Mouse (Mus musculus) midbrain, embryonic 12.5 days (tissue): ENCODE measurements around the gene Mta1. TPM values are rescaled to one million over a fixed set of nuclear protein-coding genes. Genes with fewer than 3 reads are reported as not detected.

ENCODE experiments used
- ATAC-seq: fragments of 200-750 bp; cut with Nextera tagmentation; 2 replicates; pipeline ENCODE4 v1.8.0; 2017; ENCODE audit warnings: low read depth, moderate TSS enrichment, moderate library complexity; ENCODE audit not compliant: low FRiP score
- H3K27ac ChIP-seq: fragments of 300-500 bp; sonication (generic); replicated peaks from 2 replicates; pipeline ENCODE4 v1.5.1; 2016; ENCODE audit warnings: mild to moderate bottlenecking
- H3K27me3 ChIP-seq: fragments of 300-500 bp; sonication (generic); 2 replicates; pipeline ENCODE4 v1.6.1; 2016; ENCODE audit warnings: mild to moderate bottlenecking
- H3K36me3 ChIP-seq: fragments of 300-500 bp; sonication (generic); 2 replicates; pipeline ENCODE4 v1.6.1; 2016
- H3K4me1 ChIP-seq: fragments of 300-500 bp; sonication (generic); 2 replicates; pipeline ENCODE4 v1.6.1; 2016
- H3K4me2 ChIP-seq: fragments of 300-500 bp; sonication (generic); replicated peaks from 2 replicates; pipeline ENCODE4 v1.6.1; 2016; ENCODE audit warnings: mild to moderate bottlenecking, moderate library complexity
- H3K4me3 ChIP-seq: fragments of 300-500 bp; sonication (generic); 2 replicates; pipeline ENCODE4 v1.5.1; 2016; ENCODE audit warnings: mild to moderate bottlenecking
- H3K9ac ChIP-seq: fragments of 300-500 bp; sonication (generic); replicated peaks from 2 replicates; pipeline ENCODE4 v1.6.1; 2016; ENCODE audit warnings: mild to moderate bottlenecking, moderate library complexity
- H3K9me3 ChIP-seq: fragments of 300-500 bp; sonication (generic); 2 replicates; pipeline ENCODE4 v1.6.1; 2016; ENCODE audit warnings: mild to moderate bottlenecking
- WGBS: fragments of 180-500 bp; shearing (Covaris S2); methylation state at CpG from one replicate; pipeline ENCODE4 v1.1.7; 2016; 5-methylcytosine and 5-hydroxymethylcytosine counted together
- polyA plus RNA-seq: library from polyadenylated mRNA; unstranded; fragments of >200 nt; fragmentation: Nextera tagmentation; extraction: Ambion mirVana; gene quantifications from 2 replicates; pipeline ENCODE4 v1.2.1, GENCODE M21; 2016

Gene Mta1
- polyA plus RNA-seq, 1 experiment from 2014 or later, result 20.4 TPM

DNA sequence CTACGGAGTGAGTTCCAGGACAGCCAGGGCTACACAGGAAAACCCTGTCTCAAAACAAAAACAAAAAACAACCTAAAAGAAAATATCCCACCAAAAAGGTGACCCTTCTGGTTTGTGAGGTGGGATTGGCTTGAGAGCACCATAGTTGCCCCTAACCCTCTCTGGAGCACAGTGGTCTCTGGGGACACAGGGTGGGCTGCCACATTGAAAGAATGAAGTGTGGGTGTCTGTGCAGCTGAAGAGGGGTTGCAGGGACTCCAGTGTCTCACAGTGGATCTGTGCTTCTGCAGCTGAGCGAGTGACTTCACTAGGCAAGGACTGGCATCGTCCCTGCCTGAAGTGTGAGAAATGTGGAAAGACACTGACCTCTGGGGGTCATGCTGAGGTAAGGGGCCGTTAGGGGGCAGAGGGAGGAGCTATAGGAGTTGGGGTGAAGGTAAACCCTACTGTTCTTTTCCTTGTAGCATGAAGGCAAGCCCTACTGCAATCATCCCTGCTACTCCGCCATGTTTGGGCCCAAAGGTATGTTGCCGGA lies 55.0 kb downstream of the Mta1 start:
- 76% methylated on average over 6 of the region's 6 CpGs for WGBS
- peaks cover 48% of the 10 kb centered on the region for H3K4me1 ChIP-seq
- peaks cover 69% of the 10 kb centered on the region for H3K27me3 ChIP-seq
- H3K9ac ChIP-seq, result no peak overlapping the region
- 0 out of 2 replicates have a peak, but pooled peaks cover 2% of the 10 kb centered on the region for H3K36me3 ChIP-seq
- H3K4me2 ChIP-seq, result no peak overlapping the region
- H3K27ac ChIP-seq, result no peak overlapping the region
- H3K9me3 ChIP-seq, result no peaks in the 10 kb centered on the region
- ATAC-seq, result no peak
- no peak overlapping the region for H3K4me3 ChIP-seq

DNA sequence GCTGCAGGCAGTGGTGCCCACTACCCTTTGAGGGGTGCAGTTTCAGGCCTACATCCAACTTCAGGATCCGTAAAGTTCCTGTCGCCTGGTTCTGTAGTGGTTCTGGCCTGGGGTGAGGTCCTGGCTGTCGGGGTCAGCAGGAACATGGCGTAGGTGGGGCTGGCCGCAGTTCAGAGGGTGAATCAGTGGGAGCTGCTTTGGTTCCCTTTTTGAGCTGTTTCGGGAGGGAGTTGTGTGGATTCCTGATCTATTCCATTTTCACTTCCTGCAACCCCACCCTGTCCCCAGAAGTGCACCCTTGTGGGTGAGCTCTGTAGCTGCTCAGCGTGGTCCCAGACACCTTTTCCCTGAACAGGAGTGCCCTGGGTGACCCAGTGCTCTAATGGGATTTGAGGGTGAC lies 55.9 kb downstream of the Mta1 start:
- 90% methylated on average over 7 of the region's 7 CpGs for WGBS
- Histone ChIP-seq H3K9ac (no peak overlapping the region), H3K27ac (no peak overlapping the region), H3K27me3 (peaks cover 59% of the 10 kb centered on the region), H3K4me3 (no peak overlapping the region), H3K36me3 (0 out of 2 replicates have a peak, but pooled peaks cover 3% of the 10 kb centered on the region), H3K4me1 (peaks cover 40% of the 10 kb centered on the region), H3K4me2 (no peak overlapping the region), H3K9me3 (no peaks in the 10 kb centered on the region)
- no peak for ATAC-seq

DNA sequence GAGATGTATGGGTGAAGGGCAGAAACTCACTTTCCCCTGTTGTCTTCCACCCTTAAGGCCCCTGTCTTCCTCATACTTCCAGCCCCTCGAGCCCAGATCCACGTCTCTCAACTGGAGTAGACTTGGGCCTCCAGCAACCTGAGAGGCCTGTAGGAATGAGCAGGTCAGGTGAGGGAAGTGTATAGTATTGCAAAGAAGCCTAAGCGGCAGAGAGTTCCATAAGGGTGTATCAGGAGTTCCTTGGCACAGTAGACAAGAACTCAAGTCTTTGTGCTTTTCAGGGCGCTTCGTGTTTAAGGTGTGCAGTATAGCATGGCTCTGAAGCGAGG lies 56.6 kb downstream of the Mta1 start:
- H3K4me2 ChIP-seq, result peak overlapping the region; percentile 63
- no peaks in the 10 kb centered on the region for H3K9me3 ChIP-seq
- H3K4me1 ChIP-seq, result peaks cover 36% of the 10 kb centered on the region
- no peak overlapping the region for H3K9ac ChIP-seq
- H3K4me3 ChIP-seq, result no peak overlapping the region
- H3K36me3 ChIP-seq, result 0 out of 2 replicates have a peak, but pooled peaks cover 3% of the 10 kb centered on the region
- no peak overlapping the region for H3K27ac ChIP-seq
- H3K27me3 ChIP-seq, result peaks cover 54% of the 10 kb centered on the region
- ATAC-seq, result no peak
- 85% methylated on average over 6 of the region's 6 CpGs for whole genome bisulfite sequencing

GRCm38 (mm10) chr12:113155076-113155771 lies 57.1 kb downstream of the Mta1 start:
- peak overlapping the region; percentile 61 for H3K4me3 ChIP-seq
- ATAC-seq, result peak; percentile 1
- H3K36me3 ChIP-seq, result 0 out of 2 replicates have a peak, but pooled peaks cover 3% of the 10 kb centered on the region
- H3K9ac ChIP-seq, result peak overlapping the region; percentile 57
- peaks cover 50% of the 10 kb centered on the region for H3K27me3 ChIP-seq
- no peaks in the 10 kb centered on the region for H3K9me3 ChIP-seq
- H3K4me2 ChIP-seq, result peak overlapping the region; percentile 63
- peak overlapping the region; percentile 56; the same call in 1 of the 2 replicates for H3K27ac ChIP-seq
- H3K4me1 ChIP-seq, result peaks cover 36% of the 10 kb centered on the region
- WGBS, result 4% methylated on average over 32 of the region's 32 CpGs

DNA sequence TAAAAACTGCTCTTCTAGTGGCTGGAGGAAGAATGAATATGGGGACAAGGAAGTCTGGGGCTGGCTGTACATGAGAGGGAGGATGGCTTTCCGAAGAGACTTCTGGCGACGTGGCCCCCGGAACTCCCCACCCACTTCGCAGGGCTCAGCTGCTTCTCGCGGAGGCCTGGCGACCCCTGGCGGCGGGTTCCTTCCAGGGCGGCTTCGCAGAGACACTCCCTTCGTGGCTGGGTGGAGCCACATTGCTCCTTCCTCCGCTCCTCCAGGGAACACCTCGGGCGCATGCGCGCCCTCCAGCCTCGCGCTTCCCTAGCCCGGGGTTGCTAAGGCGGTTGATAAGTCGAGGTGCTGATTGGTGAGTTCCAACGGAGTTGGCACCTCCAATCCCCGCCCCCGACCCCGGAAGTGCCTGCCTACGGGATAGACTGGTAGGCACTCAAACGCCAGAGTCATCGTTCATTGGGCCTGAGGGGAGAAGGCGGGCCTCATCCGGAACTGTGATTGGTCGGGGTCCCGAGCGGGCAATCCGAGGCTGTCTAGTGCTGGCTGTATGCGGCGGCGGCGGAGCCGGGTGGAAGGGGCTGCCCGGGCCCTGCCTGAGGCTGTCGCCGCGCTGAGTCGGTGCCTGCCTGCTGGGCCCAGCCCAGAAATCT lies 57.9 kb downstream of the Mta1 start, which contains the start of gene Tedc1:
Gene Tedc1, plus strand, starts transcription at position 535 of the 653 bp plus-strand sequence.
- WGBS, result under 1% methylated on average over 42 of the region's 46 CpGs

GRCm38 (mm10) chr12:113156540-113156929 lies 58.5 kb downstream of the Mta1 start:
- peaks cover 36% of the 10 kb centered on the region for H3K27me3 ChIP-seq
- under 1% methylated on average over 23 of the region's 23 CpGs for WGBS
- H3K9me3 ChIP-seq, result no peaks in the 10 kb centered on the region
- H3K4me2 ChIP-seq, result peak overlapping the region; percentile 85
- H3K36me3 ChIP-seq, result peaks cover 7% of the 10 kb centered on the region; the same call in 1 of the 2 replicates
- ATAC-seq, result no peak
- no peak overlapping the region for H3K27ac ChIP-seq
- peak overlapping the region; percentile 53 for H3K9ac ChIP-seq
- peak overlapping the region; percentile 61 for H3K4me3 ChIP-seq
- H3K4me1 ChIP-seq, result peaks cover 32% of the 10 kb centered on the region

More for the DNA sequence above, 57.9 kb downstream of the Mta1 start, which contains the start of gene Tedc1:
- Histone ChIP-seq H3K9me3 (no peaks in the 10 kb centered on the region), H3K27me3 (peaks cover 42% of the 10 kb centered on the region), H3K36me3 (0 out of 2 replicates have a peak, but pooled peaks cover 3% of the 10 kb centered on the region), H3K4me1 (peaks cover 36% of the 10 kb centered on the region), H3K27ac (peak within 1 kb of the TSS; percentile 56; the same call in 1 of the 2 replicates), H3K4me2 (peak within 1 kb of the TSS; percentile 85), H3K4me3 (peak within 1 kb of the TSS; percentile 61), H3K9ac (peak within 1 kb of the TSS; percentile 57)
- ATAC-seq, result peak; percentile 98

- Histone ChIP-seq H3K4me1 (peaks cover 27% of the 10 kb centered on the region), H3K4me2 (peak overlapping the region; percentile 85), H3K4me3 (peak overlapping the region; percentile 61), H3K36me3 (peaks cover 11% of the 10 kb centered on the region; the same call in 1 of the 2 replicates), H3K9ac (peak overlapping the region; percentile 53), H3K27me3 (peaks cover 32% of the 10 kb centered on the region), H3K9me3 (no peaks in the 10 kb centered on the region), H3K27ac (no peak overlapping the region)
- WGBS, result 37% methylated on average over 8 of the region's 8 CpGs
- no peak for ATAC-seq
These were observed 58.9 kb downstream of the Mta1 start for GRCm38 (mm10) chr12:113157002-113157401.

GRCm38 (mm10) chr12:113157521-113157920 lies 59.4 kb downstream of the Mta1 start:
- peak overlapping the region; percentile 53; the same call in 1 of the 2 replicates for H3K9ac ChIP-seq
- H3K27me3 ChIP-seq, result peaks cover 27% of the 10 kb centered on the region
- no peak overlapping the region for H3K27ac ChIP-seq
- ATAC-seq, result no peak
- peaks cover 15% of the 10 kb centered on the region; the same call in 1 of the 2 replicates for H3K36me3 ChIP-seq
- H3K9me3 ChIP-seq, result no peaks in the 10 kb centered on the region
- WGBS, result 91% methylated on average over 8 of the region's 8 CpGs
- peak overlapping the region; percentile 61; the same call in 1 of the 2 replicates for H3K4me3 ChIP-seq
- H3K4me2 ChIP-seq, result peak overlapping the region; percentile 85
- H3K4me1 ChIP-seq, result peaks cover 22% of the 10 kb centered on the region

- no peak overlapping the region for H3K27ac ChIP-seq
- no peak for ATAC-seq
- H3K36me3 ChIP-seq, result peaks cover 19% of the 10 kb centered on the region
- H3K27me3 ChIP-seq, result peaks cover 22% of the 10 kb centered on the region
- H3K4me2 ChIP-seq, result no peak overlapping the region
- H3K9me3 ChIP-seq, result no peaks in the 10 kb centered on the region
- no peak overlapping the region for H3K4me3 ChIP-seq
- no peak overlapping the region for H3K9ac ChIP-seq
- H3K4me1 ChIP-seq, result peaks cover 22% of the 10 kb centered on the region
- WGBS, result 90% methylated on average over 8 of the region's 8 CpGs
These were observed 59.9 kb downstream of the Mta1 start for GRCm38 (mm10) chr12:113157971-113158370.

DNA sequence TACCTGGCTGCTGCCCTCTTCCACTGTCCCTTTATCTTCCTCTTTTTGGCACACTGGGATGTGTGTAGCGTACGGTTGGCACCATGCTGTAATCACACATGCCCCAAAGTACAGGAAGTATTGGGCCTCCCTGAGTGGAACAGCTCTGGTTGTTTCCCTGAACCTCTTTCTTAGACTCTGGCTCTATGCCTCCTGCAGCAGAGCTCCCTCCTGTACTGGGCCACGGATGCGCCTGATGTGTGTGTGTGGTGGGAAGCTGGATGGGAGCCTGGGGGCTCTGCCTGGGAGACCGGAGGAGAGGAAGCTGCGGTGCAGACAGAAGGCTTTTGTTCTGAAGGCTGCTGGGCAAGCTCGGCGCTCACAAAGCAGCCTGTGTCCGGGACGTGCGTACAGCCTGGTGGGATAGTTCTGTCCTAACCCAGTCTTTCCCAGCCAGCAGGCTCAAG lies 65.5 kb downstream of the Mta1 start:
- peaks cover 33% of the 10 kb centered on the region for H3K36me3 ChIP-seq

GRCm38 (mm10) chr12:113168031-113168536 lies 70.0 kb downstream of the Mta1 start:
- Histone ChIP-seq H3K36me3 (peaks cover 16% of the 10 kb centered on the region), H3K4me2 (no peak overlapping the region), H3K9me3 (no peaks in the 10 kb centered on the region), H3K4me1 (no peaks in the 10 kb centered on the region), H3K27ac (no peak overlapping the region), H3K9ac (no peak overlapping the region), H3K27me3 (no peaks in the 10 kb centered on the region), H3K4me3 (no peak overlapping the region)
- no peak for ATAC-seq
- 88% methylated on average over 9 of the region's 9 CpGs for WGBS

More for the DNA sequence above, 65.5 kb downstream of the Mta1 start:
- no peak overlapping the region for H3K4me3 ChIP-seq
- H3K9me3 ChIP-seq, result no peaks in the 10 kb centered on the region
- no peaks in the 10 kb centered on the region for H3K27me3 ChIP-seq
- ATAC-seq, result peak; percentile 35; the same call in 1 of the 2 replicates
- H3K9ac ChIP-seq, result 0 out of 2 replicates have a peak overlapping the region, but pooled peaks have one; percentile 24
- H3K27ac ChIP-seq, result peak overlapping the region; percentile 42
- H3K4me1 ChIP-seq, result no peaks in the 10 kb centered on the region
- 91% methylated on average over 11 of the region's 11 CpGs for WGBS
- no peak overlapping the region for H3K4me2 ChIP-seq
